In the genomic region with DNA sequence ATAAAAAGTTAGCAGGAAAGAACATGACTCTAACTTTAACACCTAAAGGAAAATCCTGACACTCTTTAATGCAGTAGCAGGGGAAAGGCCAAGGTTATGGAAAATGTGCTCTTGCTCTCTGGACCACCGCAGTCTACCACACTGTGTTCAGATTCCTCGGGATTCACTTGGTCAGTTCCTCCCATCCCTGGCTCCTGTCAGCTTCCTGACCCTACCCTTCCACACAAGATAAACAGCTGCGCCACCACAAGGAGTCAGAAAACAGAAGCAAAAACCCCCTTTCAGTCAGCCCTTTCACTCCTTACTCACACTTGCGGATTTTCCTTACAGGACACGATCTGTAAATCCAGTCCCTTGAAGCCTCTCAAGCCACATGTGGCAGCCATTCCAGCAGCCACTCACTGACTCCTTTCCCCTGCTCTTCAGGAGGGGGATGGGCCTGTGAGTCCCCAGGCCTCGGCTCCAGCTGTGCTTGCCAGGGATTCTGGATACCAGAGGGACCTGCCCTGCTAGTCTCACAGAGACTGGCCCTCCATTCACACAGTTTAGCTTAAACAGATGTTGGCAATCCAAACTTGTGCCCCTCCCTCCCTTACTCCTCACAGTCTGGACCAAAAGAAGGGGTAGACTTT, we compare ENCODE assay signal across 8 mouse cellular contexts.
A peak's percentile ranks its signal among the peaks of the same experiment; 100 is the strongest.
DNase-seq lines count a peak whose midpoint lies in the region; ATAC-seq lines count a peak whose summit lies in the region.

No protein-coding gene starts in this region.

- intact Hi-C loops in heart, postnatal 10 days (cut with DNase I), result loop anchor here (5.0 kb wide), 1 partner anchor 60 kb away; no protein-coding TSS in a partner anchor

- 0 out of 2 replicates have a peak overlapping the region, but pooled peaks have one; percentile 22 for H3K9ac ChIP-seq in embryonic facial prominence, embryonic 13.5 days
- peak overlapping the region; percentile 4; the same call in 1 of the 2 replicates for H3K9ac ChIP-seq in neural tube, embryonic 13.5 days

- WGBS in embryonic facial prominence, embryonic 13.5 days, result 5% methylated on average over 6 of the region's 6 CpGs
- 21% methylated on average over 6 of the region's 6 CpGs for WGBS in neural tube, embryonic 13.5 days

- peak overlapping the region; percentile 21 for H3K4me2 ChIP-seq in embryonic facial prominence, embryonic 13.5 days
- 0 out of 2 replicates have a peak overlapping the region, but pooled peaks have one; percentile 13 for H3K4me2 ChIP-seq in neural tube, embryonic 13.5 days

- H3K9me3 ChIP-seq in embryonic facial prominence, embryonic 13.5 days, result no peaks in the 10 kb centered on the region
- no peaks in the 10 kb centered on the region for H3K9me3 ChIP-seq in neural tube, embryonic 13.5 days

- H3K27ac ChIP-seq in embryonic facial prominence, embryonic 13.5 days, result peak overlapping the region; percentile 65
- peak overlapping the region; percentile 46; the same call in 1 of the 2 replicates for H3K27ac ChIP-seq in neural tube, embryonic 13.5 days (replicated peaks)

- peaks cover 28% of the 10 kb centered on the region for H3K4me1 ChIP-seq in embryonic facial prominence, embryonic 13.5 days
- peaks cover 20% of the 10 kb centered on the region for H3K4me1 ChIP-seq in neural tube, embryonic 13.5 days (replicated peaks)

- H3K4me3 ChIP-seq in embryonic facial prominence, embryonic 13.5 days, result no peak overlapping the region
- H3K4me3 ChIP-seq in neural tube, embryonic 13.5 days, result no peak overlapping the region

- no peaks in the 10 kb centered on the region for H3K27me3 ChIP-seq in embryonic facial prominence, embryonic 13.5 days
- no peaks in the 10 kb centered on the region for H3K27me3 ChIP-seq in neural tube, embryonic 13.5 days

- H3K36me3 ChIP-seq in embryonic facial prominence, embryonic 13.5 days, result no peaks in the 10 kb centered on the region
- no peaks in the 10 kb centered on the region for H3K36me3 ChIP-seq in neural tube, embryonic 13.5 days

- DNase-seq in ZHBTc4 (ENCODE audit: low read depth, low spot score) (peak; percentile 59), liver (peak; percentile 20)
- DNase-seq in heart, postnatal 10 days, result peak; percentile 71 to 76
- no peak for DNase-seq in spleen, adult 12 weeks (ENCODE audit: low spot score)
- no peak for DNase-seq in thymus, postnatal 10 days (ENCODE audit: low spot score in 2 of 2)

- peak; percentile 69 for ATAC-seq in embryonic facial prominence, embryonic 13.5 days (ENCODE audit: insufficient number of reproducible peaks, insufficient read depth, low FRiP score, low TSS enrichment, low read depth)
- ATAC-seq in neural tube, embryonic 13.5 days (ENCODE audit: low read depth), result peak; percentile 34
- ATAC-seq in inflammation-experienced regulatory T-cells, adult 6 months, result no peak

Comparison
In these comparisons a context has a peak if more than half of its experiments do, and no peak if none do; other contexts are left out.
1. DNase-seq: peak in ZHBTc4 (single experiment), heart, postnatal 10 days (2 of 2) and liver (single experiment); none in spleen, adult 12 weeks (single experiment) and thymus, postnatal 10 days (0 of 2).